Mouse (Mus musculus) hindbrain, embryonic 11.5 days (tissue): Measurements from ENCODE around the gene Mgat5. TPM values are rescaled to one million over a fixed set of nuclear protein-coding genes. Genes with fewer than 3 reads are reported as not detected.

ENCODE experiments used
- ATAC-seq: fragments of 200-750 bp; cut with Nextera tagmentation; 2 replicates; pipeline ENCODE4 v1.8.0; 2017; ENCODE audit warnings: mild to moderate bottlenecking, moderate TSS enrichment, moderate library complexity; ENCODE audit not compliant: low FRiP score
- DNase-seq: peaks from one replicate; pipeline ENCODE4 v3.0.0-alpha.2; 2015; ENCODE audit warnings: low spot score
- H3K27ac ChIP-seq: fragments of 300-500 bp; sonication (generic); 2 replicates; pipeline ENCODE4 v1.5.1; 2014; ENCODE audit warnings: mild to moderate bottlenecking, low read depth, low read length
- H3K27me3 ChIP-seq: fragments of 300-500 bp; sonication (generic); 2 replicates; pipeline ENCODE4 v1.6.1; 2014; ENCODE audit warnings: mild to moderate bottlenecking, low read length, moderate library complexity, mixed read lengths; ENCODE audit not compliant: control insufficient read depth, insufficient read depth
- H3K36me3 ChIP-seq: fragments of 300-500 bp; sonication (generic); 2 replicates; pipeline ENCODE4 v1.6.1; 2014; ENCODE audit warnings: mild to moderate bottlenecking, low read length, moderate library complexity, mixed read lengths; ENCODE audit not compliant: control insufficient read depth, insufficient read depth
- H3K4me1 ChIP-seq: fragments of 300-500 bp; sonication (generic); replicated peaks from 2 replicates; pipeline ENCODE4 v1.6.1; 2014; ENCODE audit warnings: low read length, mixed read lengths; ENCODE audit not compliant: control insufficient read depth, insufficient read depth
- H3K4me2 ChIP-seq: fragments of 300-500 bp; sonication (generic); replicated peaks from 2 replicates; pipeline ENCODE4 v1.6.1; 2014; ENCODE audit warnings: mild to moderate bottlenecking, low read depth, low read length
- H3K4me3 ChIP-seq: fragments of 300-500 bp; sonication (generic); 2 replicates; pipeline ENCODE4 v1.5.1; 2014; ENCODE audit warnings: low read depth, low read length
- H3K9ac ChIP-seq: fragments of 300-500 bp; sonication (generic); 2 replicates; pipeline ENCODE4 v1.6.1; 2014; ENCODE audit warnings: low read depth, low read length
- H3K9me3 ChIP-seq: fragments of 300-500 bp; sonication (generic); 2 replicates; pipeline ENCODE4 v1.6.1; 2016; ENCODE audit warnings: low read length; ENCODE audit not compliant: control insufficient read depth
- WGBS: fragments of 180-500 bp; shearing (Covaris S2); extraction: QIAGEN DNeasy Blood & Tissue Kit; methylation state at CpG from one replicate; pipeline ENCODE4 v1.1.7; 2014; 5-methylcytosine and 5-hydroxymethylcytosine counted together
- polyA plus RNA-seq: library from polyadenylated mRNA; unstranded; fragments of >200 nt; fragmentation: Nextera tagmentation; extraction: Ambion mirVana; gene quantifications from 2 replicates; pipeline ENCODE4 v1.2.1, GENCODE M21; 2014

The Mgat5 gene
- polyA plus RNA-seq, 1 experiment from 2014 or later, result 11.5 TPM

DNA sequence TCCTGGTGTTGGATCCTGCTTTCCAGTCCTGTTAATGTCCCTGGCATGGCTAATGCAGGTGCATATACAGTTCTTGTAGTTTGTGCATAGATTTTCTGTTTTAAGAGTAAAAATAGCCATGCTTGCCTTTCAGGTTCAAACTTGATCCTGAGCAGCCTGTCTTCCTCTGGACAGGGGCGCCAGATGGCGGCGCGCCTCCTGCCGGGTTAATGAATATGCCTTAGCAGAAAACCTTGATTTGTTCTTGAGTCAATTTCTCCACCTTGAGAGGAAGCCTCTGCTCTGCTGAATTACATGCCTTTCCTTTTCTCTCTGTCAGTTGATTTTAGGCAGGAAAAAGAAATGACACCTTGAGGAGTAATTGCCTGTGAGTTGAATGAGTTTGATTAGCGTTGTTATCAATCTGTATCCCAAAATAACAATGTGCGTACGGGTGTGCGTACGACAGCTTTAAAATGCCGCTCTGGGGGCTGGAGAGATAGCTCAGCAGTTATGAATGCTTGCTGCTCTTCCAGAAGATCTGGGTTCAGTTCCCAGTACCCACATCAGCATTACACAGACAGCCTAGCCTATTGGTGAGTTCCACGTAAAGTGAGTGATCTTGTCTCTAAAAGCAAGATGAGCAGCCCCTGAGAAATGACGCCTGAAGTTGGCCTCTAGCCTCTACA is 57.5 kb downstream of the Mgat5 start:
- Histone ChIP-seq H3K27ac (peak overlapping the region; percentile 3; the same call in 1 of the 2 replicates), H3K4me2 (no peak overlapping the region), H3K4me3 (no peak overlapping the region), H3K36me3 (no peaks in the 10 kb centered on the region), H3K4me1 (no peaks in the 10 kb centered on the region), H3K27me3 (no peaks in the 10 kb centered on the region), H3K9me3 (no peaks in the 10 kb centered on the region), H3K9ac (no peak overlapping the region)
- 85% methylated on average over 13 of the region's 13 CpGs for WGBS
- ATAC-seq, result no peak
- peak; percentile 9 for DNase-seq

DNA sequence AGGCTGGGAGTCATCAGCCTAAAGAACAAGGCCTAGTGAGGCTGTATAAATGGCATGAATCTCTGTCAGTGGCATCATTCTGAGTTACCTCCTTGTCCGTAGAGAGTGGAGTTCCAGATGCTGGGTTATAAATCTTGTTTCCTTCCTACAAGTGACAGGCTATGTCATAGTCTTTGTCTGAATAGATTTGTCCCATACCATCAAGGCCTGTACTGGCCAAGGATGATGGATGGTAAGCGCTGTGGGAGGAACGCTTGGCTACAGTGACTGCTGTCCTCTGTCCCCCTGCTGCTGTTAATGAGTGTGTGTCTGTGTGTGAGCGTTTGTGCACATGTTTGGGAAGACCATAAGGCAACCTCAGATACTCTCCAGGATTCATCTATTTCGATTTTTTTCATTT is 63.2 kb downstream of the Mgat5 start:
- no peaks in the 10 kb centered on the region for H3K4me1 ChIP-seq
- peak; percentile 64 for ATAC-seq
- no peak for DNase-seq
- no peak overlapping the region for H3K4me2 ChIP-seq
- 68% methylated on average over 5 of the region's 5 CpGs for WGBS
- no peak overlapping the region for H3K4me3 ChIP-seq
- no peaks in the 10 kb centered on the region for H3K9me3 ChIP-seq
- no peak overlapping the region for H3K9ac ChIP-seq
- H3K27me3 ChIP-seq, result no peaks in the 10 kb centered on the region
- H3K27ac ChIP-seq, result no peak overlapping the region
- H3K36me3 ChIP-seq, result no peaks in the 10 kb centered on the region

DNA sequence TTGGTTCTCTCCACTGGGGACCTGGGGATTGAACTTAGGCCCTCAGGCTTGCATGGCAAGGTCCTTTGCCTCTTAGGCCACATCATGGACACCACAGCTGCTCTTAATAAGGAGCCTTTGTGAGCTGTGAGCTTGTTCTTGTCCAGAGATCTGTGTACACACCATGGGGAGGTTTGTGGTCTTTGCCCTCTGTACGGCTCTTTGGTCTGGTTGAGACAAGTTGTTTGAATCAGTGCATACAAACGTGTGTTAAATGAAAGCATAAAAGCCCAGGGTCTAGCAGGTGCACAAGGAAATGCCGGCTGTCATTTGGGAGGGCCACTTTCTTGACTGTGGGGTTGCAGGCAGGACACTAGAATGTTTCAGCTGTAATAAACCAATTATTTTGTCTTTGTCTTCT is 64.5 kb downstream of the Mgat5 start:
- ATAC-seq, result no peak
- no peak overlapping the region for H3K27ac ChIP-seq

DNA sequence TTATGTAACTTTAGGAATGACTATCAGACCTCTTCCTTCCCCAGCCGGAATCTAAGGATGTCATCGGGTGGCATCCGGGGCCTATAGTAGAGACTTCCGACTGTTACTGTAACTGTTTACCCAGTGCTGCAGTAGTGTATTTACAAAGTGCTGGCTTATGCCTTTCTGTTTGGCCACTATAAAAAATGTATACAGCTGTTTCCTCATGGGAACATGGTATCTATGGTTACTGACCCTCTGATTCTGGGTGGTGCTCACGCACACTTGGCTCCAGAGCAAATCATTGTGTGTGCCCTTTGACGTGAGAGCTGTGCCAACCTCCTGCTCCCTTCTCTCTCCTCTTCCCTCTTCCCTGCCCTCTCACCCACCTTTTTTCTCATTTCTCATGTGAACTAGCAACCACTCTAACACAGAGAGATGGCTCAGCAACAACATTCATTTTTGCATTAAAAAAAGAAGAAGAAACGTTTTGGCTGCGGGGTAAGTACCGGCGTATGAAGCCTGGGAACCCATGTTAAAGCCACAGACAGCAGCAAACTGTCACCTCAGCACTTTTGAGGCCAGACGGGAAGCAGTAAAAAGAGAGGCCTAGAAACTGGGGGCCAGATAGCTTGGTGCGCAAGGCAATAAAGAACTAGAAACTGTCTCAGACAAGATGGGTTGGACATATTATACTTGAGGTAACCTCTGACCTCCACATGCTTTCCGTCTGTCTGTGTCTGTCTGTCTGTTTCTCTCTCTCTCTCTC is 65.6 kb downstream of the Mgat5 start:
- no peak for ATAC-seq

More for the DNA sequence above, 64.5 kb downstream of the Mgat5 start:
- H3K4me2 ChIP-seq, result no peak overlapping the region
- WGBS, result 64% methylated on average over 3 of the region's 3 CpGs
- no peaks in the 10 kb centered on the region for H3K4me1 ChIP-seq
- no peak overlapping the region for H3K9ac ChIP-seq
- no peaks in the 10 kb centered on the region for H3K36me3 ChIP-seq
- H3K27me3 ChIP-seq, result no peaks in the 10 kb centered on the region
- no peak for DNase-seq
- no peaks in the 10 kb centered on the region for H3K9me3 ChIP-seq
- no peak overlapping the region for H3K4me3 ChIP-seq

DNA sequence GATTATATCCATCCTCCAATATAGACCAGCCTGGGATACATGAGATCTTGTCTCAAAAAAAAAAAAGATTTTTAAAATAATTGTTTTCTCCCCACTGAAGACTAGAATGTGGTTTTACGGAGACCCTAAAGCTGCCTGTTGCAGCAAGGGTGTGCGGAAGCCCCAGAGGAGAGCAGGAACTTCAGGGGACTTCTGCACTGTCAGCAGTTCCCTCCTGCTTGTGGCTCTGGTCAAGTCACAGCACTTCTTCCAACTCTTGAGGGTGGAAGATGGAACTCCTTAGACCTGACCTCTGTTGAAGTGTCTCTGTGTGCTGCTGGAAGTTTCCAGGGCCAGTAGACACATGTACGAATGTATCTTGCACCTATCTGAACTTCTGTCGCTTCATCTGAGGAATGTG is 66.3 kb downstream of the Mgat5 start:
- Histone ChIP-seq H3K27me3 (no peaks in the 10 kb centered on the region), H3K9ac (no peak overlapping the region), H3K4me1 (no peaks in the 10 kb centered on the region), H3K27ac (no peak overlapping the region), H3K36me3 (no peaks in the 10 kb centered on the region), H3K4me2 (no peak overlapping the region), H3K4me3 (no peak overlapping the region), H3K9me3 (no peaks in the 10 kb centered on the region)
- DNase-seq, result no peak
- no peak for ATAC-seq
- WGBS, result 96% methylated on average over 4 of the region's 4 CpGs

More for the DNA sequence above, 65.6 kb downstream of the Mgat5 start:
- no peak for DNase-seq
- no peaks in the 10 kb centered on the region for H3K27me3 ChIP-seq
- H3K9ac ChIP-seq, result no peak overlapping the region
- H3K4me3 ChIP-seq, result no peak overlapping the region
- H3K36me3 ChIP-seq, result no peaks in the 10 kb centered on the region
- no peak overlapping the region for H3K27ac ChIP-seq
- no peaks in the 10 kb centered on the region for H3K9me3 ChIP-seq
- 84% methylated on average over 13 of the region's 13 CpGs for WGBS
- no peaks in the 10 kb centered on the region for H3K4me1 ChIP-seq
- H3K4me2 ChIP-seq, result no peak overlapping the region

DNA sequence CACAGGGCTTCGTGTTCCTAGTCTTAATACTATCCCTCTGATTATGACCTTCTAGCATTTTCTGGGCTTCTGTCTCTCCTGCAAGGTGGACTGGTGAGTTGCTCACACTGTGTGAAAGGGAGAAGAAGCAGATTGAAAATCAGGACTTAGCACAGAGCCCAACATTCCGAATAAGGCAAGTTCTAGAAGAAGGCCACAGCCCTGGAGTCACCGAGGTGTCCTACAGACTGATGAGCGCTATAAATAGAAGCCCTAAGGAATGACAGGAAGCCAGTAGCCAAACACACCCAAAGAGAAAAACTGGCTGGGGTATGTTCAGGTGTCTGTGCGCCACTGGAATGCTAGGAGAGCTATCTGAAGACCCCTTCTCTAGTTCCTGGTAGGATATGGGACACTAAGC is 68.5 kb downstream of the Mgat5 start:
- H3K9me3 ChIP-seq, result no peaks in the 10 kb centered on the region
- H3K4me2 ChIP-seq, result no peak overlapping the region
- no peak overlapping the region for H3K9ac ChIP-seq
- no peaks in the 10 kb centered on the region for H3K4me1 ChIP-seq
- no peak overlapping the region for H3K4me3 ChIP-seq
- no peaks in the 10 kb centered on the region for H3K27me3 ChIP-seq
- WGBS, result 87% methylated on average over 5 of the region's 5 CpGs
- DNase-seq (no peak), ATAC-seq (no peak)
- H3K27ac ChIP-seq, result no peak overlapping the region
- no peaks in the 10 kb centered on the region for H3K36me3 ChIP-seq

DNA sequence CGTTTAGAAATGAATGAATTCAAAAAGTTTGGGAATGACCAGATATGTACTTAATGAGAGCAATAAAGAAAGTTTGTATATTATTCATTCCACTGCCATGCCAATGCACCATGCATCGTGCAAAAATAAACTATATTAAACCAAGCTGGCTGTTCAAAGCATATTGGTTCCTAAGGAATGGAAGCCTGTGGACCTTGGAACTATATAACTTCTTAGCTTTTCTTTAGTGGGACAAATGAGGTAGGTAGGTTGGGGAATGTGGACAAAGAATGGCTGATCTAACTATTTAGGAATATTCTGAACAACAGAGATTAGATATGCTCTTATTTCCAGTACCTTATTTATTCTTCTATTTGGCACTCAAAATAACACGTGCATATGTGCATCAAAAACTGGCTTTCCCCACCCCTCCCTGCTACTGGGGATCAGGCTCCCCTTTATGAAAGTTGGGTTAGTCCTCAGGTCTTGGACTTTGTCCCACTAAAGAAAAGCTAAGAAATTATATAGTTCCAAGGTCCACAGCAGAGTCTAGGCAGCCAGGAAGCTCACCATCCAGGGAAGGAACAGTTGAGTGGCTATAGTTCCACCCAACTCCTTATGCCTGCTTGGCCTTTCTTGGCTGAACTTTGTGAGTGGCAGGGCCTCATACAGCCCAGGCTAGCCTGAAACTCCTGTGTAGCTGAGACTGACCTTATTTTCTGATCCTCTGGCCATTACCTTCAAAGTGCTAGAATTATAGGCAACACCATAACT is 70.9 kb downstream of the Mgat5 start:
- Histone ChIP-seq H3K9ac (no peak overlapping the region), H3K27ac (no peak overlapping the region), H3K27me3 (no peaks in the 10 kb centered on the region), H3K9me3 (no peaks in the 10 kb centered on the region), H3K4me1 (no peaks in the 10 kb centered on the region), H3K4me2 (no peak overlapping the region), H3K4me3 (no peak overlapping the region), H3K36me3 (no peaks in the 10 kb centered on the region)
- DNase-seq (no peak), ATAC-seq (no peak)
- 88% methylated on average over 3 of the region's 3 CpGs for WGBS

DNA sequence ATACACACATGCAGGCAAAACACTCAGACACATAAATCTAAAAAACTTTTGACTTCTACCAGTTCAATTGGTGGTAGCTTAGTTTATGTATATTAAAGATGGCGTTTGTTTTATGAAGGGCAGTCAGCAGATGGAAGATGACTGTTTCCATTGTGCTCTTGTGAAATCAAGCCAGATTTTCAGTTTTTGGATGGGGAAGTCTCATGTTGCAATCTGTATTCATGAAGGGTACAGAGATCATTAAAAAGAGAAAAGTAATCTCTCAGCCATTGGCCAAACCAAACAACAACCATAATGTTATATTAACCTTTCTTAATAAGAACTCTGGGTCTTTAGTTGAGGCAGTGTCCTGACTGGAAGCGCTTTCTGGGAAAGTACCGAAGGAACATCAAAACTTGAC is 73.3 kb downstream of the Mgat5 start:
- H3K27me3 ChIP-seq, result no peaks in the 10 kb centered on the region
- H3K27ac ChIP-seq, result no peak overlapping the region
- no peak overlapping the region for H3K4me2 ChIP-seq
- WGBS, result 94% methylated on average over 3 of the region's 3 CpGs
- no peaks in the 10 kb centered on the region for H3K36me3 ChIP-seq
- H3K4me3 ChIP-seq, result no peak overlapping the region
- H3K9me3 ChIP-seq, result no peaks in the 10 kb centered on the region
- H3K9ac ChIP-seq, result no peak overlapping the region
- DNase-seq (no peak), ATAC-seq (no peak)
- H3K4me1 ChIP-seq, result no peaks in the 10 kb centered on the region
